Mouse (Mus musculus) frontal cortex, postnatal 36 days (tissue): ENCODE measurements at regions not wholly inside any gene's neighbourhood (a gene's known extent, or its start where the extent isn't known, plus 50 kb on each side); places are given as distances from the start of the nearest gene placed in this dataset.
"Not testable (repeated sequence)": the region's sequence is repeated elsewhere in the genome, so short reads cannot be mapped to it uniquely, and the experiment has no call there.

Source experiments
- DNase-seq, 2 experiments: peaks; one replicate each; pipeline ENCODE4 v3.0.0; 2022; ENCODE audit warnings: low spot score in 2 of 2

DNA sequence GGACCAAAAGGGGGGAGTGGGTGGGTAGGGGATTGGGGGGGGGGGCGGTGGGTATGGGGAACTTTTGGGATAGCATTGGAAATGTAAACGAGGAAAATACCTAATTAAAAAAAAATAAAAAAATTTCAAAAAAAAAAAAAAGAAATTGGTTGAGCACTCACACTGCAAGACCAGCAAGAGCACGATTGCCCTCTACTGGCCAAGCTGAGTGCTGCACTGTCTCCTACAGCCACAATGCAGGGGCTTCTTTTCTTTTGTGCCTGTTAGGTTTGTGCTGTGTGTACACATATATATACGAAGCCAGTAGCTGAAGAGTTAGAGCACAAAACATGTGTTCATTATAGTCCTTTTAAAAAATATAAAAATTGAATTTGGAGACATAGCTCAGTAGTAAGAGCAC, 55.6 kb downstream of the Mup20 start:
- DNase-seq = peak; percentile 13 to 22

- not testable (repeated sequence) for DNase-seq
These were observed 64.0 kb downstream of the Mup20 start for GRCm38 (mm10) chr4:61989941-61990340.

DNA sequence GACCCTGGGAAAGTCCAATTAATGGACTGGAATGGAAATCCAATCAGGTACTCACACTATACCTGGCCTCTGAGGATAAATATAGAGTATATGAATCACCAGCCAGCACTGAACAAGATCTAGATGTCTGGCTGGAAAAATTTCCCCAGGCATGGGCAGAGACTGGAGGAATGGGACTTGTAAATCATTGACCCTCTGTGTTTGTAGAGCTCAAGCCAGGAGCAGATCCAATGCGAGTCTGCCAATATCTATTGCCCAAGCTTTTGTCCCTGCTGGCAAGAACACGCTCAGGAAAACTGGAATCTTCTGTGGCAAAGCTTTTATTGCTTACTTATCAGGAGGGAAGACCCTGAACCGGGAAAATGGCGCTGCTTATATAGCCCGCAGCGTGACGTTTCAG, 77.8 kb downstream of the Mup20 start:
- DNase-seq = no peak

- DNase-seq = peak; percentile 4 to 8
These were observed 80.7 kb downstream of the Mup20 start for GRCm38 (mm10) chr4:61973236-61973635.

DNA sequence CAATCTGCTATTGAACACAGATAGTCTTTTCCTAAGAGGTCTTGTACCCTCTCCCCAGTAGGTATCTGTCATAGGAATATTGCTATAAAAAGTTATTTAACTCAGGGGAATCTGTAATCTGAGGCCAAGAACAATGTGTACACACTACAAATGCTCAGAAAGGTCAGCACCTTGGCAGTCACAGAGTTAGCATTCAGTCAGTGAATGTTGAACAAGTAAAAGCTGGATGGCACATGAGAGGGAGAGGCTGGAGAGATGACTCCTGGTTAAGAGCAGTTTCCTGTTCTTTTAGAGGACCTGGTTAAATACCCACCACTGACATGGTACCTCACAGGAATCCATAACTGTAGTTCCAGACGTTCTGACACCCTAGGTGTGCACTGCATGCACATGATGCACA, 84.3 kb downstream of the Mup20 start:
- no peak for DNase-seq

DNA sequence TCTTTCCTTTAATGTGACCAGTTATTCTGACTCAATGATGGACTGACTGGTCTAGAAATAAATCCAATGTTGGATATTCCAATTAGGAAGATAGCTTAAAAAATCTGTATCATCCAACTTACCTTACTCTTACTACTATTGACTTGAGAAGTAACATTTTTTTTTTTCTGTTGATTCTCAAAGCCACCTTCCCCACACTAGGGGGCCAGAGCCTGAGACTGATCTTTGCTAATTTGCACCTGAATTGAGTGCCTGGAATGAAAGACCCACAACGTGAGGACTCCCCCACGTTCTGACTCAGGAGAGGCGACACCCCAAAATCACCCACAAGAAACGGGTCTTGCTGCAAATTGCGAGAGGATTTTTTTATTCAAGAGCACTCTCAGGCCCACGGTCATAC, 86.3 kb downstream of the Mup20 start:
- not testable (repeated sequence) for DNase-seq

GRCm38 (mm10) chr4:61962315-61962714, 91.6 kb downstream of the Mup20 start:
- no peak for DNase-seq
